ENCODE assay signal across 26 mouse cellular contexts in the genomic region with DNA sequence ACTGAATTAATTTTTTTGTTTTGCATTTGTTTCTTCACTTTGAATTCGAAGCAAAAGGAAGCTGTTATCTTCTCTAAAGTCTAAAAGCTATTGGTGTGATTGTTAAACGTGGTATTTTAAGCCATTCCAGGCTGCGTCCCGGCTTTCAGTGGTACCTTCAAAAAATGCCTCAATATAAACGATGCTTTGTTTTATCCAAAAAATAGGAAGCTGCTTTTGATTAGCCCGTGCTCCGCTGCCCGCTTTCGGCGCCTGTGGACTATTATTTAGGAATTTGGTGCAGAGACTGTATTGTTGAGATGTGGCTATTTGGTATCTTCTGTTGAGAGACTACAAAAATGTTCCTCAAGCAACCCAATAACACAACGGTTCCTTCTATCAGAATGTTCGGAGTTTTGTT.
"Had no signal": no experiment of that assay in that cellular context is flagged by ENCODE, and none has a peak within 500 bp of the region (broad histone marks: within the 10 kb centered on the region; RNA-seq: fewer than 3 reads in every experiment).

No protein-coding gene starts in this region.

- H3K27me3 ChIP-seq: heart, embryonic 12.5 days; hindbrain, embryonic 12.5 days; intestine, embryonic 15.5 days; limb, embryonic 13.5 days; limb, embryonic 15.5 days; liver, embryonic 12.5 days had no signal

- ATAC-seq: hindbrain, embryonic 16.5 days; inflammation-experienced regulatory T-cells, adult 6 months; intestine, embryonic 15.5 days; intestine, postnatal 0 days; liver, embryonic 12.5 days had no signal

- H3K36me3 ChIP-seq: hindbrain, embryonic 12.5 days; limb, embryonic 15.5 days; liver, embryonic 12.5 days had no signal

- H3K4me2 ChIP-seq: heart, embryonic 12.5 days; hindbrain, embryonic 12.5 days; hindbrain, embryonic 14.5 days; intestine, embryonic 15.5 days; limb, embryonic 13.5 days; limb, embryonic 15.5 days; liver, embryonic 12.5 days had no signal

- H3K4me1 ChIP-seq: hindbrain, embryonic 10.5 days; hindbrain, embryonic 12.5 days; intestine, embryonic 15.5 days had no signal

- H3K9ac ChIP-seq: heart, embryonic 12.5 days; hindbrain, embryonic 12.5 days; hindbrain, embryonic 14.5 days; intestine, embryonic 15.5 days; limb, embryonic 13.5 days; limb, embryonic 15.5 days; liver, embryonic 12.5 days; liver, embryonic 14.5 days had no signal

- H3K27ac ChIP-seq: gastrocnemius, adult 2 months; heart, embryonic 10.5 days; hindbrain, embryonic 10.5 days; hindbrain, embryonic 12.5 days; hindbrain, embryonic 14.5 days; intestine, embryonic 15.5 days; layer of hippocampus, adult 2 months; left cerebral cortex, adult 2 months; limb, embryonic 13.5 days; limb, embryonic 15.5 days; liver, embryonic 12.5 days; liver, embryonic 14.5 days had no signal

- H3K9me3 ChIP-seq: heart, embryonic 10.5 days; heart, embryonic 12.5 days; hindbrain, embryonic 10.5 days; hindbrain, embryonic 12.5 days; intestine, embryonic 15.5 days; limb, embryonic 13.5 days; limb, embryonic 15.5 days; liver, embryonic 12.5 days had no signal

- H3K4me3 ChIP-seq: gastrocnemius, adult 2 months; heart, embryonic 10.5 days; heart, embryonic 12.5 days; hindbrain, embryonic 10.5 days; hindbrain, embryonic 12.5 days; intestine, embryonic 15.5 days; layer of hippocampus, adult 2 months; left cerebral cortex, adult 2 months; limb, embryonic 13.5 days; limb, embryonic 15.5 days; liver, embryonic 12.5 days had no signal

- DNase-seq: gastrocnemius, adult 2 months; gastrocnemius, postnatal 10 days; gastrocnemius, postnatal 25 days; heart, postnatal 10 days; heart, postnatal 4 days; kidney, adult 18-20 months; kidney, adult 8-10 months; kidney, postnatal 10 days; kidney, postnatal 25 days; kidney, postnatal 4 days; left cerebral cortex, postnatal 4 days had no signal
